Mouse (Mus musculus) pancreas, adult 10 weeks (tissue): Measurements from ENCODE around the gene Defb11. TPM values are rescaled to one million over a fixed set of nuclear protein-coding genes. Genes with fewer than 3 reads are reported as not detected.

Experiments used
- polyA plus RNA-seq: library from polyadenylated mRNA; stranded (reverse); fragments of 350-450 nt; fragmentation: Illumina TruSeq; extraction: RNeasy Lipid Tissue Mini Kit (QIAGEN cat#74804); gene quantifications from one replicate; pipeline ENCODE4 v1.2.3, GENCODE M21; 2015; ENCODE audit warnings: low read depth, low replicate concordance; ENCODE audit not compliant: insufficient read depth

Gene Defb11
- polyA plus RNA-seq = not detected

DNA sequence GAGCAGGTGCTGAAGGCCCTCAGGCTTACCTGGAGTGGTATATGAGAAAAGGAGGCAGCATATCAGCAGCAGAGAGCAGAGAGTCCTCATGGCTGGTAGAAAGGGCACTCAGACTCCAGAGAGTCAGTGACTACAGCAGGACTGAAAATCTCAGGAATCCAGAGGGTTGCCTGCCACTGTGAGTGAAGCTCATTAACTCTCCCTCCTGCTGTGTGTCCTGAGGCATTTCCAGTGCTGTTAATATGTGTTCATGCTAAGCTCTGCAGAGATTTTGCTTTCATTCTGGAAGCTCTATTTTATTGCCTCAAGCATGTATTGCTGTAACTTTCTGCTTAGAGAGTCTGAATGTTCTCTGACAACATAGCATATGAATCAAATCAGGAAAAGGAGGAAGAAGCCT is at the start of gene Defb11:
TSS of gene Defb11 (minus strand) at position 123 of the 400 bp plus-strand sequence.

DNA sequence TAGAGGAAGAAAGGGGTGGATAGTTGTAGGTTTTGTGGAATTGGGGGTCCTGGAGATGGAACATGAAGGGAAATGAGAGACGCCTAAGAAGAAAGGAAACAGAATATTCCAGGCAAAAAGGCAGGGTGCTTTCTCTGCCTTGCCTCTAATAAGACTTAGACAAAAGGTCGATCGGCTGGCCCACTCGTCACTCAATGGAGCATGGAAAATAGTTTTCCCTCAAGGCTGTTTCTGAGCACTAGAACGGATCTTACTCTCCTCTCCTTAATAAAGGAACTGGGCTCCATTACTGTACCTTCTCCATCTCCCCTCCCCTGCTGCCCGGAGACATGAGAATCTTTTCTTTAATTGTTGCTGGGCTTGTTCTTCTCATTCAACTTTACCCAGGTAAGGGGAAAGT is 40.2 kb upstream of the Defb11 start, which contains the start of gene Defb13:
TSS of gene Defb13 (plus strand) at position 301 of the 400 bp plus-strand sequence.

DNA sequence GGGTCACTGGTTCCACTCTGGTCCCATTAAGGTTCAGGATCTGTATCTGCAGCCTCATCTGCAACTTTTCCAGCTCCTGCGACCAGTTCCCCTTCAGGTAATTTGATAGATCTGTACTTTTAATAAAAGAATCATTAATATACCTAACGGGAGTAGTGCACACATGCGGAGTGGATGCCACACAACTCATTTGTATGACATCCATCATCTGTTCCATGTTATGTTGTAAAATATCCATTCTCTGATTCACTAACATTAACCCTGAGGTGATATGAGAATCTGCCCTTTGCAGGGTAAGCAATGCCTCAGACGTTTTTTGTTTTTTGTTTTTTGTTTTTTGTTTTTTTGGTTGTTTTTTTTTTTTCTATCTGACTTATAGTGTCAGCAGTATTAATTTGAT is 31.8 kb upstream of the Defb11 start, which contains the start of gene Defb35:
TSS of gene Defb35 (plus strand) at position 301 of the 400 bp plus-strand sequence.

DNA sequence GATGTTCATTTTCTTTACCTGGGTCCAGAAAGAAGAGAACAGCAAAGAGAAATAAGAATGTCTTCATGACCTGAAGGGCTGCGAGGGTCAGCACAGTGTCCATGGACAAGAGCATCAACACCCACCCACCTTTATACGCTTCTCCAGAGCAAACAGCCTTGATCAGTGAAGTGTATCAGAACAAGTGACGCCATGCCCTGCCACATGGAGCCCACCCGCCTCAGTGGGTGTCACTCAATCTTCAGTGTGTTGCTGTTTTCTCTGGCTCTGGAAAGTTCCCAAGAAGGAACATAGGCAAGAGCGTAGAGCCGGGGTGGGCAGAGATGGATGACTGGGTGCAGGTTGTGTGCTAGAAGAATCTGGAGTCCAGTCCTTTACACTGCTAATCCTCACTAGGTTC is 26.4 kb upstream of the Defb11 start, which contains the start of gene Defb15:
TSS of gene Defb15 (minus strand) at position 101 of the 400 bp plus-strand sequence.

DNA sequence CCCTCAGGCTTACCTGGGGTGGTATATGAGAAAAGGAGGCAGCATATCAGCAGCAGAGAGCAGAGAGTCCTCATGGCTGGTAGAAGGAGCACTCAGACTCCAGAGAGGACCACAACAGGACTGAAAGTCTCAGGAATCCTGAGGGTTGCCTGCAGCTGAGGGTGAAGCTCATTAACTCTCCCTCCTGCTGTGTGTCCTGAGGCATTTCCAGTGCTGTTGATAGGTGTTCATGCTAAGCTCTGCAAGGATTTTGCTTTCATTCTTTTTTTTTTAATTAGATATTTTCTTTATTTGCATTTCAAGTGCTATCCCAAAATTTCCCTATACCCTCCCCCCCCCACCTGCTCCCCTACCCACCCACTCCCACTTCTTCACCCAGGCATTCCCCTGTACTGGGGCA is 20.9 kb downstream of the Defb11 start, which contains the start of gene Defb9:
TSS of gene Defb9 (minus strand) at position 101 of the 400 bp plus-strand sequence.

DNA sequence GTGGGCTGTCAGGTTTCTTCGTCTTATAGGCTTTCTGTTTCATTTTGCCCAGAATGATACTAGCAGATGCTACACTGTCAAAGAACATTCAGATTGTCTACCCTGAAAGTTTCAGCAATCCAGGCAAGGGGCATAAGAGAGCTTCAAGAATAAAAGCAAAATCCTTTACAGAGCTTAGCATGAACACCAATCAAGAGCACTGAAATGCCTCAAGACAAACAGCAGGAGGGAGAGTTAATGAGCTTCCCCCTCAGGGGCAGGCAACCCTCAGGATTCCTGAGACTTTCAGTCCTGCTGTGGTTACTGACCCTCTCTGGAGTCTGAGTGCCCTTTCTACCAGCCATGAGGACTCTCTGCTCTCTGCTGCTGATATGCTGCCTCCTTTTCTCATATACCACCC is 47.6 kb downstream of the Defb11 start, which contains the start of gene Defb10:
TSS of gene Defb10 (plus strand) at position 316 of the 400 bp plus-strand sequence.

Other genes with a start within 250 kb of the Defb11 start
- not detected for gene Defa34, start 240.6 kb downstream of the Defb11 start, polyA plus RNA-seq
- not detected for gene AY761184, start 202.8 kb downstream of the Defb11 start, polyA plus RNA-seq
- gene Defa24, start 171.9 kb downstream of the Defb11 start, polyA plus RNA-seq = not detected
- gene Defb50, start 82.9 kb downstream of the Defb11 start, polyA plus RNA-seq = not detected
- gene Defb2, start 66.5 kb downstream of the Defb11 start, polyA plus RNA-seq = not detected
- gene Defb10, start 47.5 kb downstream of the Defb11 start, polyA plus RNA-seq = not detected
- gene Defb9, start 21.0 kb downstream of the Defb11 start, polyA plus RNA-seq = not detected
- not detected for gene Defb15, start 26.3 kb upstream of the Defb11 start, polyA plus RNA-seq
- not detected for gene Defb35, start 31.9 kb upstream of the Defb11 start, polyA plus RNA-seq
- not detected for gene Defb13, start 40.4 kb upstream of the Defb11 start, polyA plus RNA-seq
- gene Fam90a1a, start 52.3 kb upstream of the Defb11 start, polyA plus RNA-seq = not detected
- not detected for gene Ccdc70, start 63.4 kb upstream of the Defb11 start, polyA plus RNA-seq
- 0.17 TPM for gene Atp7b, start 153.9 kb upstream of the Defb11 start, polyA plus RNA-seq
- 2.9 TPM for gene Alg11, start 154.3 kb upstream of the Defb11 start, polyA plus RNA-seq
- gene Nek5, start 218.6 kb upstream of the Defb11 start, polyA plus RNA-seq = not detected